Comparison of ENCODE assay signal across 8 mouse cellular contexts in the genomic region with DNA sequence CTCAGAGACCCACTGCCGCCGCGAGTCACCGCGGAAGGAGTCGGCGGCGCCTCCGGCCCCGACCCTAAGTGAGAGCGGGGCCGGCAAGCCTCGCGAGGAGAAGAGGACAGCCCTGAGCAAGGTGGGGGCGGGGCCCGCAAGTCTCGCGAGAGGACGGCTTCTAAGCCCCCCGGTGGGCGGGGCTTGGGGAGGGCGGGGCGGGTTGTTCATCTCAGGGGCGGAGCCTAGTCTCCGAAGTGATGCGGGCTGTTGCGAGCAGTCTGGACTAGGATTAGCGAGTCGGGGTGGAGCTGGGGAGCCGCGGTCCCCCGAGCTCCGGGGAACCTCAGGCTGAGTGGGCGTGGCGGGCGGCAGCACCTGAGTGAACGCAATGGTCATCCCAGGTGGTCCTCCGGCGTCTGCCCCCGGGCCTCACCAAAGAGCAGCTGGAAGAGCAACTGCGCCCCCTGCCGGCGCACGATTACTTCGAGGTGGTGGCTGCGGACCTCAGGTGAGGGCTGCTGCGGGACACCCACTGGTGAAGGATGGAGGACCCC. TPM values are rescaled to one million over a fixed set of nuclear protein-coding genes. Genes with fewer than 3 reads are reported as not detected.
DNase-seq lines count a peak whose midpoint lies in the region; ATAC-seq and TF ChIP-seq lines count a peak whose summit lies in the region.

No protein-coding gene starts in this region.

- TF ChIP-seq EP300 in ES-Bruce4 (IDR thresholded peaks at IDR 0.05; ENCODE audit: insufficient read depth, low read depth, low read length), result no peak

- DNase-seq in forebrain, embryonic 14.5 days (ENCODE audit: low spot score), result peak; percentile 98
- DNase-seq in heart, postnatal 14 days, result peak; percentile 98
- peak; percentile 97 for DNase-seq in layer of hippocampus, adult 11-12 months (ENCODE audit: low spot score)
- DNase-seq in lung, adult 18-20 months, result peak; percentile 93 to 94
- peak; percentile 97 for DNase-seq in testis, postnatal 14 days (ENCODE audit: low spot score)

- peak overlapping the region; percentile 90 for H3K9ac ChIP-seq in ES-Bruce4 (ENCODE audit: low read depth, poor library complexity, severe bottlenecking)
- H3K9ac ChIP-seq in forebrain, embryonic 14.5 days (ENCODE audit: low read length), result peak overlapping the region; percentile 97
- peak overlapping the region; percentile 97 for H3K9ac ChIP-seq in neural tube, embryonic 15.5 days (replicated peaks)

- H3K27ac ChIP-seq in ES-Bruce4 (ENCODE audit: insufficient read depth, low read length), result no peak overlapping the region
- peak overlapping the region; percentile 98 for H3K27ac ChIP-seq in forebrain, embryonic 14.5 days (ENCODE audit: low read depth, low read length)
- H3K27ac ChIP-seq in neural tube, embryonic 15.5 days (replicated peaks), result peak overlapping the region; percentile 100

- intact Hi-C loops in heart, postnatal 14 days (cut with DNase I), result loop anchor here (5.0 kb wide), 2 partner anchors 86 to 101 kb away; no protein-coding TSS in a partner anchor

- peak; percentile 79 for TF ChIP-seq CTCF in ES-Bruce4 (IDR thresholded peaks at IDR 0.05; ENCODE audit: low read depth, low read length)

- no peaks in the 10 kb centered on the region for H3K9me3 ChIP-seq in ES-Bruce4 (replicated peaks; ENCODE audit: control insufficient read depth, insufficient read depth, low read length, poor library complexity, severe bottlenecking)
- no peaks in the 10 kb centered on the region for H3K9me3 ChIP-seq in forebrain, embryonic 14.5 days (replicated peaks; ENCODE audit: control insufficient read depth, low read length)
- no peaks in the 10 kb centered on the region for H3K9me3 ChIP-seq in neural tube, embryonic 15.5 days (replicated peaks)

- H3K4me1 ChIP-seq in ES-Bruce4 (ENCODE audit: control insufficient read depth, insufficient read depth, low read length), result no peaks in the 10 kb centered on the region
- H3K4me1 ChIP-seq in forebrain, embryonic 14.5 days (ENCODE audit: control insufficient read depth, insufficient read depth, low read length), result peaks cover 10% of the 10 kb centered on the region; the same call in 1 of the 2 replicates
- peaks cover 18% of the 10 kb centered on the region for H3K4me1 ChIP-seq in neural tube, embryonic 15.5 days

- H3K4me3 ChIP-seq in ES-Bruce4 (ENCODE audit: low read depth, low read length), result peak overlapping the region; percentile 73
- peak overlapping the region; percentile 64 for H3K4me3 ChIP-seq in forebrain, embryonic 14.5 days (ENCODE audit: low read depth, low read length)
- peak overlapping the region; percentile 83 for H3K4me3 ChIP-seq in neural tube, embryonic 15.5 days (replicated peaks)

- H3K27me3 ChIP-seq in ES-Bruce4 (ENCODE audit: control insufficient read depth, insufficient read depth, low read length, poor library complexity, severe bottlenecking), result no peaks in the 10 kb centered on the region
- H3K27me3 ChIP-seq in forebrain, embryonic 14.5 days (replicated peaks; ENCODE audit: control insufficient read depth, insufficient read depth, low read length), result no peaks in the 10 kb centered on the region
- no peaks in the 10 kb centered on the region for H3K27me3 ChIP-seq in neural tube, embryonic 15.5 days (replicated peaks)

- H3K4me2 ChIP-seq in forebrain, embryonic 14.5 days (ENCODE audit: low read length), result peak overlapping the region; percentile 73
- peak overlapping the region; percentile 94 for H3K4me2 ChIP-seq in neural tube, embryonic 15.5 days

- no peak for TF ChIP-seq POLR2A in ES-Bruce4 (IDR thresholded peaks at IDR 0.05; ENCODE audit: insufficient read depth, low read length)

- H3K36me3 ChIP-seq in ES-Bruce4 (ENCODE audit: control insufficient read depth, insufficient read depth, low read length, poor library complexity, severe bottlenecking), result peaks cover 14% of the 10 kb centered on the region
- H3K36me3 ChIP-seq in forebrain, embryonic 14.5 days (ENCODE audit: control insufficient read depth, insufficient read depth, low read length), result peaks cover 37% of the 10 kb centered on the region
- H3K36me3 ChIP-seq in neural tube, embryonic 15.5 days, result peaks cover 28% of the 10 kb centered on the region

- under 1% methylated on average over 47 of the region's 47 CpGs for WGBS in forebrain, embryonic 14.5 days
- WGBS in neural tube, embryonic 15.5 days, result under 1% methylated on average over 47 of the region's 47 CpGs

- peak; percentile 87 for ATAC-seq in cerebellum, adult (ENCODE audit: insufficient number of reproducible peaks, low FRiP score, low TSS enrichment)
- ATAC-seq in forebrain, embryonic 14.5 days, result peak; percentile 96
- ATAC-seq in neural tube, embryonic 15.5 days (ENCODE audit: low FRiP score), result peak; percentile 97

RNA-seq across cellular contexts. Expression of a gene that starts 0.4 kb away (rescaled TPM):
- 23.1 and 24.4 TPM in 2 replicates for polyA plus RNA-seq in ES-Bruce4 (2011; ENCODE audit: insufficient read depth, insufficient read length, low read depth, missing spikeins)
- 33.7 and 35.2 TPM in 2 replicates for polyA plus RNA-seq in forebrain, embryonic 14.5 days (2014; fragmentation: Nextera tagmentation; extraction: Ambion mirVana)
- total RNA-seq in heart, postnatal 14 days (2021), result 10 to 100 TPM; 12.0 to 13.3 TPM
- 41.7 and 42.5 TPM in 2 replicates for polyA plus RNA-seq in neural tube, embryonic 15.5 days (2015; fragmentation: Nextera tagmentation; extraction: Ambion mirVana)

RNA-seq across cellular contexts. Expression of a gene that starts 28.4 kb away (rescaled TPM):
- 80.5 and 84.7 TPM in 2 replicates for polyA plus RNA-seq in ES-Bruce4 (2011; ENCODE audit: insufficient read depth, insufficient read length, low read depth, missing spikeins)
- polyA plus RNA-seq in forebrain, embryonic 14.5 days (2014; fragmentation: Nextera tagmentation; extraction: Ambion mirVana), result 207 and 214 TPM in 2 replicates
- total RNA-seq in heart, postnatal 14 days (2021), result 10 to 100 TPM; 32.3 to 33.4 TPM
- polyA plus RNA-seq in neural tube, embryonic 15.5 days (2015; fragmentation: Nextera tagmentation; extraction: Ambion mirVana), result 138 and 149 TPM in 2 replicates

RNA-seq across cellular contexts. Expression of a gene that starts 52.4 kb away (rescaled TPM):
- polyA plus RNA-seq in ES-Bruce4 (2011; ENCODE audit: insufficient read depth, insufficient read length, low read depth, missing spikeins), result 0.28 TPM in 1 of 2 replicates, not detected in the other
- polyA plus RNA-seq in forebrain, embryonic 14.5 days (2014; fragmentation: Nextera tagmentation; extraction: Ambion mirVana), result not detected in 2 replicates
- not detected for total RNA-seq in heart, postnatal 14 days (2021)
- not detected in 2 replicates for polyA plus RNA-seq in neural tube, embryonic 15.5 days (2015; fragmentation: Nextera tagmentation; extraction: Ambion mirVana)
